Mouse (Mus musculus) erythroid progenitor cell, adult 5-6 weeks (primary cell): ENCODE data around the gene Prim2. TPM values are rescaled to one million over a fixed set of nuclear protein-coding genes. Genes with fewer than 3 reads are reported as not detected.

Experiments used
- ATAC-seq: replicated peaks from 2 replicates; pipeline ENCODE4 v1.8.0; 2016; ENCODE audit warnings: moderate number of reproducible peaks, mild to moderate bottlenecking, moderate TSS enrichment, inconsistent platforms; ENCODE audit not compliant: poor library complexity, low FRiP score, severe bottlenecking
- total RNA-seq, 2 experiments: library from RNA; stranded (forward) in 1 of 2; stranded (reverse) in 1 of 2; fragments of 150-400 nt in 1 of 2; fragments of 186-747, 209-891 nt in 1 of 2; gene quantifications; 2 replicates each; pipeline versions ENCODE4 v1.2.3 to v1.2.4; 2015 to 2017; ENCODE audit warnings: low replicate concordance in 2 of 2

The Prim2 gene
- total RNA-seq, 2 experiments from 2014 or later = 62.5 to 84.9 TPM

- ATAC-seq = no peak
Measured at GRCm38 (mm10) chr1:33658302-33658701, 11.3 kb downstream of the Prim2 start.

GRCm38 (mm10) chr1:33657574-33658149 is 11.9 kb downstream of the Prim2 start:
- no peak for ATAC-seq

GRCm38 (mm10) chr1:33650875-33651274 is 18.7 kb downstream of the Prim2 start:
- ATAC-seq = no peak

DNA sequence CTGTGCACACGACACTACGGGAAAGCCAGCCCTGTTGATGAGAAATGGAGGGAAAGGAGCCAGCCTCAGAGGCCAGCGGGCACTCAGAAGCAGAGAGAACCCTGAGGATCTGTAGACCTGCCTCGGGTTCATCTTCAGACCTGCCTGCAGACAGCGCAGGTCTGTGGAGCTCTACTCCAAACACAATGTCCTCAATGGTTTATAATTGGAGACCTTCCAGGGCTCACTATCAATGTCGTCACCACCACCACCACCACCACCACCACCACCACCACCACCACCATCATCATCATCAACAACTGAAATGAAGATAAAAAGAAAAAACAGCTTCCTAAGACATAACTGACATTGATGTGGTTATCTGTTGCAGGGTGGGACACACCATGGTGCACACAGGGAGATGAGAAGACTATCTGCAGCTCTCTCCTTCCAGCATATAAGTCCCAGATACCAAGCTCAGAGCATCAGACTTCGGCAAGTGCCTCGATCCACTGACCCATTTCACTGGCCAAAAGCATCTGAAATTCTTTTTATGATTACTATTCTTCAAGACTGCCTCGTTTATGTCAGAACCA is 20.0 kb downstream of the Prim2 start:
- peak; percentile 49; the same call in 1 of the 2 replicates for ATAC-seq

DNA sequence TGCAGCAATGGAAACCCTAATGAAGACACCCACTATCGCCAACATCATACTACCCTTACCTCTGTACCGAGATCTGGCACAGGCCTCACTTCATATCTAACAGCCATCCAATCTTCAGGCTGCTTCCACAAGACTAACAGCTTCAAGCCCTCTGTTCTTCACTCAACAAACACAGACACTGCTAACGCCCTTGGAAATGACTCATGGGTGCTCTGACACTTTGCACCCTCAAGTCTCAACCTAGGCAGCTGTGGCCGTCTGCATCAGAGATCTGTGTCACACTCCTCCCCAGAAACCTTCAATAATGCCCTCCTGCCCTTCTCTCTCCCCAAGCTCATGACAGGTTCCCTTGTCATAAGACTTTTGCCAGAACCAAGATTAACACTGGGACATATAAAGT is 20.6 kb downstream of the Prim2 start:
- 0 out of 2 replicates have a peak, but pooled peaks have one; percentile 25 for ATAC-seq

GRCm38 (mm10) chr1:33647661-33648060 is 21.9 kb downstream of the Prim2 start:
- no peak for ATAC-seq

- no peak for ATAC-seq
Measured at GRCm38 (mm10) chr1:33647173-33647572, 22.4 kb downstream of the Prim2 start.

DNA sequence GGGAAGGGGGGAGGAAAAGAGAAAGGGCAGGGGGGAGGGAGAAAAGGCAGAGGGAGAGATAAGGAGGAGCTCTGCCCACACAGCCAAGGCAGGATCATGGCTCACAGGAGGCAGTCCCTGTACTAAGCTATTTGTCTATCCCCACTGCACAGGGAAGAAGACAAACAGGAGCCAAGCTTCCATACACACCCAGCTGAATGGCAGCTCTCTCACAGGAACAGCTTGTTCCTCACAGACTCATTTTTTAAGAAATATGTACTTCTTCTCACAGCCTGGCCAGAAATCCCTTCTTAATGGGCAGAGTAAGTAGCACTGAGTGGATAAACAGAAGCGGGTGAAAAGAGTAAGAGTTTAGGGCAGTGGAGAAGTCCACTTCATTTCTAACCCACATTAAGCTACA is 23.9 kb downstream of the Prim2 start:
- ATAC-seq = no peak

DNA sequence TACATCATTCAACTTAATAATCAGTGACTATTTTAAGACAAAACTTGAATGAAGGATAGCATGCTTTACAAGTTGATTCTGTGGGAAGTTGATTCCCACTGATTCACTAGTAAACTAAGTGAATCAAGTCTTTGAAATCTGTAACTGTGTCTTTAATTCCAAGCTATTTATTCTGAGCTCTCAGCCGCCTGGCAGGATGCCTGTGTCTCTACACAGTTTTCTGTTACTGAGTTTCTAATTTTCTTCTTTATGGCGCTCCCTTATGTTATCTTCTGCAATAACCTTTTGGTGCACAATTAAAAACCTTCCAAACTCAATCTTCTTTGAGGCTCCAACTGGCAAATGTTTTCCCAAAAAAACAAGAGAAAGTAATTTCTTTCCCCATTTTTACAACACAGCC is 28.5 kb downstream of the Prim2 start:
- ATAC-seq = no peak

GRCm38 (mm10) chr1:33640089-33640488 is 29.5 kb downstream of the Prim2 start:
- ATAC-seq = no peak

DNA sequence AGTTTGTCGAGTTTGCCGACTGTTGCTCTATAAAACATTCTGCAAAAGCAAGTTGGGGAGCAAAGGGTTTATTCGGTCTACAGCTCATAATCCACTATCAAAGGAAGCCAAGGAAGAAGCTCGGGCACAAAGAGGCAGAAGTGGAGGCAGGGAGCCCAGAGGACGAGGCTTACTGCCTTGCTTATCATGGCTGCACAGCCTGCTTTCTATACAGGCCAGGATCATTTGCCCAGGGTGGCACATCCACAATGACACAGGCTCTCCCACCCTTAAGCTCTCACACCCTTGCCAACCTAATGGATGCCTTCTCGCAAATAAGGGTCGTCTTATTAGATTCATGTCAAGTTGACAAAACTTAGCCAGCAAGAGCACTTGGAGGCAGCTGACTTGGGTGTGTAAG is 30.4 kb downstream of the Prim2 start:
- ATAC-seq = peak; percentile 85

DNA sequence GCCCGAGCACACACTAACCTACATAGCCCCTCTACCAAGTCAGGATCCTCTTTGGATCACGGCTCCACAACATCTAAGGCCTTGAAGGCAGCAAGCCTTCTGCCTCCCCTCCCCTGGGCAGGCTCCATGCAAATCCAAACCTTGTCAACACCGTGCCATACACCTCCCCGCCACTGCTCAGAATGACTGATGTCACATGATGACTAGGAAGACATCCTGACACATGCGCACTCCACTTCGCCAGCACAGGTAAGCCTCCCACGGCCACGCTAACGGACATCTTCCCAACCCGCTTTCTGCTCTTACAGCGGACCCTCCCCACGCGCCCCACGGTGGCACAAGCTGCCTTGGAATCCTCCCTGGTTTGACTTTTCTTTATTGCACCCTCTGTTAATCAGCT is 31.8 kb downstream of the Prim2 start:
- ATAC-seq = no peak

- ATAC-seq = no peak
Measured at GRCm38 (mm10) chr1:33636421-33637195, 33.0 kb downstream of the Prim2 start.

DNA sequence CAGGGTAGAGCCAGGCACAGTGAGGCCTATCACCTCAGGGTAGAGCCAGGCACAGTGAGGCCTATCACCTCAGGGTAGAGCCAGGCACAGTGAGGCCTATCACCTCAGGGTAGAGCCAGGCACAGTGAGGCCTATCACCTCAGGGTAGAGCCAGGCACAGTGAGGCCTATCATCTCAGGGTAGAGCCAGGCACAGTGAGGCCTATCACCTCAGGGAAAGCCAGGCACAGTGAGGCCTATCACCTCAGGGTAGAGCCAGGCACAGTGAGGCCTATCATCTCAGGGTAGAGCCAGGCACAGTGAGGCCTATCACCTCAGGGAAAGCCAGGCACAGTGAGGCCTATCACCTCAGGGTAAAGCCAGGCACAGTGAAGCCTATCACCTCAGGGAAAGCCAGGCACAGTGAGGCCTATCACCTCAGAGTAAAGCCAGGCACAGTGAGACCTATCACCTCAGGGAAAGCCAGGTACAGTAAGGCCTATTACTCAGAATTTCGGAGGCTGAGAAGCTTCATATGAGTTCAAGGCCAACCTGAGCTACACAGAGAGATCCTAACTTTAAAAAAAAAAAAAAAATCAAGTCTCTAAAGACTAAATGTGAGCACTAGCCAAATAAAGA is 38.5 kb downstream of the Prim2 start:
- ATAC-seq = peak; percentile 82

DNA sequence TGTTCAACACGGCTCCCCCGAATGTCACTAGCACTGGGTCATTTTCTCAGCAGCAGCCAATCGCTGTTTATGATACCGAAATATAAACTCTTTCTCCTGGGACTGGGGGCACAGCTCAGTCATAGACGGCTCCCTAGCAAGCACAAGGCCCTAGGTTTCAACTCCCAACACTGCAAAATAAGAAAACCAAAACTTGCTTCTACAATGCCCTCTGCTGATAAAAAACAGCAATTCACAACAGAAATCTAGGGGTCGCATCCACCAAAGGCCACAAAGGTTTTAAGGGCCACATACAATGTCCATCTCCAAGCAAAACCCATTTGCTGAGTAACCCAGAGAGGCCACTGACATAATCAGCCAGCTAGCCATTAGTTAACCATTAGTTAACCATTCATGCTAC is 41.8 kb downstream of the Prim2 start:
- no peak for ATAC-seq

GRCm38 (mm10) chr1:33627070-33627469 is 42.5 kb downstream of the Prim2 start:
- peak; percentile 31; the same call in 1 of the 2 replicates for ATAC-seq

- peak; percentile 83 for ATAC-seq
Measured at GRCm38 (mm10) chr1:33624900-33625299, 44.7 kb downstream of the Prim2 start.

GRCm38 (mm10) chr1:33624441-33624840 is 45.2 kb downstream of the Prim2 start:
- ATAC-seq = no peak

GRCm38 (mm10) chr1:33621791-33622190 is 47.8 kb downstream of the Prim2 start:
- ATAC-seq = no peak

DNA sequence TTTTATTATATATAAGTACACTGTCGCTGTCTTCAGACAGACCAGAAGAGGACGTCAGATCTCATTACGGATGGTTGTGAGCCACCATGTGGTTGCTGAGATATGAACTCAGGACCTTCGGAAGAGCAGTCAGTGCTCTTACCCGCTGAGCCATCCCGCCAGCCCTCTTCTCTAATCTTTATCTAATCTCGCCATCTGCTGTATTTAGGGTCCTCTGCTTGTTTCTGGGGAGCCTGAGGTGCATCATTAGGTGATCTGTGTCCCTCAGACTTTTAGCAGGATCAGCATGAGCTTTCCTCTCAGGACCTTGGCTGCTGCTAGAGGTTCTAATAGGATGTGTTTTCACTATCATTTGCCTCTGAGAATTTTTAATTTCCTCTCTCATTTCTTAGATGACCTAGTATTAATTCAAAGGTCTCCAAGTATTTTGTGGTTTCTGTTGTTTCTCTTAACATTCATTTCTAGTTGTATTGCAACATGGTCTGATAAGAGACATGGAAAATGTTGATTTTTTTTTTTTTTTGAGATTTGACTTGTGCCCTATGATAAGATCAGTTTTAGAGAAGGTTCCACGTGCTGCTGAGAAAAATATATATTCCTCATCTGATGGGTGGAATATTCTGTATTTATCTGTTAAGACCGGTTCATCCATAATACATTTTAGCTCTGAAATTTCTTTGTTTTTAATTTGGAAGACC is 49.4 kb downstream of the Prim2 start:
- ATAC-seq = 0 out of 2 replicates have a peak, but pooled peaks have one; percentile 32
